Mouse (Mus musculus): ENCODE results near the gene Vmn1r213. TPM values are rescaled to one million over a fixed set of nuclear protein-coding genes. Genes with fewer than 3 reads are reported as not detected.

Vmn1r213 gene
- polyA plus RNA-seq (2015; fragmentation: Illumina TruSeq; extraction: RNeasy Lipid Tissue Mini Kit (QIAGEN cat#74804); ENCODE audit: insufficient read depth, low read depth, low replicate concordance), result not detected

DNA sequence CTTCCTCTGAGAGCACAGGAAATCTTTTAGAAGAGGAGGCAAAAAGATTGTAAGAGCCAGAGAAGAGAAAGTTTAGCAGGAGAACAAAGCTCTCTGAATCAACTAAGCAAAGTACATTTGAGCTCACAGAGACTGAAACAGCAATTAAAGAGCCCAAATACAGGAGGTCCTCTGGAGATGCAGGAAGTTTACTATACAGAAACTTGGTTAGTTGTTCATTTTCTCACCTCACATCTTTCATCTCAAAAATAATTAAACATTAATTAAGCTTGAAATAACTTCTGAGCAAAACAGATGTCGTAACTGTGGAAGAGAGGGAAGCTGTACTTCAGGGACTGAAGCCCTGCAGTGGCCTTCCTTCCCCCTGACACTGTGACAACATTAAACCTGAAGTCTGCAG lies at the start of gene Vmn1r213:
Gene Vmn1r213 (plus strand): TSS at position 301 of the 400 bp plus-strand sequence.

DNA sequence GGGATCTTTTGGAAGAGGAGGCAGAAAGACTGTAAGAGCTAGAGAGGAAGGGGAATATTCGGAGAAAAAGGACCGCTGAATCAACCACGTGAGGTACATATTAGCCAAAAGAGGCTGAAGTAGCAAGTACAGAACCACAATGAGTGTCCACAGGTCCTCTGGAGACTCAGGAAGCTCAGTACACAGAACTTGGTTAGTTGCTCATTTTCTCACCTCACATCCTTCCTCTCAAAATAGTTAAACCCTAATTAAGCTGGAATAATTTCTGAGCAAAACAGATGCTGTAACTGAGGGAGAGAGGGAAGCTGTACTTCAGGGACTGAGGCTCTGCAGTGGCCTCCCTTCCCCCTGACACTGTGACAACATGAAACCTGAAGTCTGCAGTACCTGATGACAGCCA lies 22.7 kb downstream of the Vmn1r213 start, which contains the start of gene Vmn1r214:
Gene Vmn1r214 (plus strand): TSS at position 301 of the 400 bp plus-strand sequence.

Other genes starting within 250 kb of the Vmn1r213 start
- gene Vmn1r208, start 230.3 kb upstream of the Vmn1r213 start, polyA plus RNA-seq (2015; fragmentation: Illumina TruSeq; extraction: RNeasy Lipid Tissue Mini Kit (QIAGEN cat#74804); ENCODE audit: insufficient read depth, low read depth, low replicate concordance), result not detected
- gene Vmn1r209, start 198.0 kb upstream of the Vmn1r213 start, polyA plus RNA-seq (2015; fragmentation: Illumina TruSeq; extraction: RNeasy Lipid Tissue Mini Kit (QIAGEN cat#74804); ENCODE audit: insufficient read depth, low read depth, low replicate concordance), result not detected
- gene Vmn1r210, start 176.3 kb upstream of the Vmn1r213 start, polyA plus RNA-seq (2015; fragmentation: Illumina TruSeq; extraction: RNeasy Lipid Tissue Mini Kit (QIAGEN cat#74804); ENCODE audit: insufficient read depth, low read depth, low replicate concordance), result not detected
- gene Vmn1r211, start 150.1 kb upstream of the Vmn1r213 start, polyA plus RNA-seq (2015; fragmentation: Illumina TruSeq; extraction: RNeasy Lipid Tissue Mini Kit (QIAGEN cat#74804); ENCODE audit: insufficient read depth, low read depth, low replicate concordance), result not detected
- not detected for gene Vmn1r212, start 123.5 kb upstream of the Vmn1r213 start, polyA plus RNA-seq (2015; fragmentation: Illumina TruSeq; extraction: RNeasy Lipid Tissue Mini Kit (QIAGEN cat#74804); ENCODE audit: insufficient read depth, low read depth, low replicate concordance)
- gene Vmn1r214, start 22.8 kb downstream of the Vmn1r213 start, polyA plus RNA-seq (2015; fragmentation: Illumina TruSeq; extraction: RNeasy Lipid Tissue Mini Kit (QIAGEN cat#74804); ENCODE audit: insufficient read depth, low read depth, low replicate concordance), result not detected
- not detected for gene Vmn1r215, start 60.4 kb downstream of the Vmn1r213 start, polyA plus RNA-seq (2015; fragmentation: Illumina TruSeq; extraction: RNeasy Lipid Tissue Mini Kit (QIAGEN cat#74804); ENCODE audit: insufficient read depth, low read depth, low replicate concordance)
- not detected for gene Vmn1r217, start 110.6 kb downstream of the Vmn1r213 start, polyA plus RNA-seq (2015; fragmentation: Illumina TruSeq; extraction: RNeasy Lipid Tissue Mini Kit (QIAGEN cat#74804); ENCODE audit: insufficient read depth, low read depth, low replicate concordance)
- gene Vmn1r218, start 125.5 kb downstream of the Vmn1r213 start, polyA plus RNA-seq (2015; fragmentation: Illumina TruSeq; extraction: RNeasy Lipid Tissue Mini Kit (QIAGEN cat#74804); ENCODE audit: insufficient read depth, low read depth, low replicate concordance), result not detected
- not detected for gene Vmn1r219, start 151.7 kb downstream of the Vmn1r213 start, polyA plus RNA-seq (2015; fragmentation: Illumina TruSeq; extraction: RNeasy Lipid Tissue Mini Kit (QIAGEN cat#74804); ENCODE audit: insufficient read depth, low read depth, low replicate concordance)
- not detected for gene Vmn1r220, start 180.3 kb downstream of the Vmn1r213 start, polyA plus RNA-seq (2015; fragmentation: Illumina TruSeq; extraction: RNeasy Lipid Tissue Mini Kit (QIAGEN cat#74804); ENCODE audit: insufficient read depth, low read depth, low replicate concordance)
- gene Vmn1r221, start 206.5 kb downstream of the Vmn1r213 start, polyA plus RNA-seq (2015; fragmentation: Illumina TruSeq; extraction: RNeasy Lipid Tissue Mini Kit (QIAGEN cat#74804); ENCODE audit: insufficient read depth, low read depth, low replicate concordance), result not detected
- gene Vmn1r222, start 228.3 kb downstream of the Vmn1r213 start, polyA plus RNA-seq (2015; fragmentation: Illumina TruSeq; extraction: RNeasy Lipid Tissue Mini Kit (QIAGEN cat#74804); ENCODE audit: insufficient read depth, low read depth, low replicate concordance), result not detected
- not detected for gene Vmn1r223, start 239.5 kb downstream of the Vmn1r213 start, polyA plus RNA-seq (2015; fragmentation: Illumina TruSeq; extraction: RNeasy Lipid Tissue Mini Kit (QIAGEN cat#74804); ENCODE audit: insufficient read depth, low read depth, low replicate concordance)